Mouse (Mus musculus): Measurements from ENCODE around the gene Dph1. TPM values are rescaled to one million over a fixed set of nuclear protein-coding genes. Genes with fewer than 3 reads are reported as not detected.

The Dph1 gene
- polyA plus RNA-seq, 1 experiment, result 25.7 TPM

DNA sequence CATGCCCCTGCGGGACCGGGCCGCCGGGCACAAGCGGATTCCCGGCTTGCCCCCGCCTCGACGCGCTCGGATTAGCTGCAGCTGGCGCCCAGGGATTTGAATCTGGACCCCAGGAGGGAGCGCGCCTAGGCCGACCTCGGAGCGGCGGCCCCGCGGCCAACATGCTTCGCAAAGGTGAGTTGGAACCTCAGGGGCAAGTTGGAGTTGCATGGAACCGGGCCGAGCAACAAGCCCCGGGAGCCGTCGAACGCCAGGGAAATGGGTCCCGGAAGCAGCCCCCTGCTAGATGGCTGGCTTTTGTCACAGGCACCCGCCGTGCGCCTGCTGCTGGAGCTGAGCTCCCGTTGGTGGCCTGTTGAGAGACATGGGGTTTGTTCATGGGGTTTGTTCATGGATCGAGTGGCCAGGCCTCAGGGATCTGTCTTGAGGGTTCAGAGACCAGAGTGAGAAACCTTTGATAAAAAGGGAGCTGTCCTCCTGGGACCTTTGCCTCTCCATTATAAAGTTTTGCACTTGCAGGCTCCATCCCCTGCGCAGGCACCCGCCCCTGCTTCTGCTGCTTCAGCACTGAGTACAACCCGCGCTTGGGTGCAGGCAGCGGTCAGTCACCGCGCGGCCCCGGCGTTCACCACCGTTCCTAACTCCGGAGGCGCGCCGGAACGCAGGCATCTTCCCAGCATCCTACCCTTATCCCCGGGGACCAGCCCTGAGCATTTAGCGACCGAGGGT, 3.2 kb upstream of the Dph1 start:
- under 1% methylated on average over 52 of the region's 52 CpGs for WGBS
- TF ChIP-seq CTCF (IDR thresholded peaks at IDR 0.05; ENCODE audit: insufficient read depth, low read length) (no peak), POLR2A (IDR thresholded peaks at IDR 0.05; ENCODE audit: borderline replicate concordance, extremely low read depth, low read depth, low read length) (no peak)
- H3K4me1 ChIP-seq (ENCODE audit: control insufficient read depth, insufficient read depth, low read length), result peaks cover 4% of the 10 kb centered on the region; the same call in 1 of the 2 replicates
- H3K4me3 ChIP-seq (replicated peaks; ENCODE audit: extremely low read depth, low read depth, low read length), result peak overlapping the region; percentile 52
- peak; percentile 42 for DNase-seq

DNA sequence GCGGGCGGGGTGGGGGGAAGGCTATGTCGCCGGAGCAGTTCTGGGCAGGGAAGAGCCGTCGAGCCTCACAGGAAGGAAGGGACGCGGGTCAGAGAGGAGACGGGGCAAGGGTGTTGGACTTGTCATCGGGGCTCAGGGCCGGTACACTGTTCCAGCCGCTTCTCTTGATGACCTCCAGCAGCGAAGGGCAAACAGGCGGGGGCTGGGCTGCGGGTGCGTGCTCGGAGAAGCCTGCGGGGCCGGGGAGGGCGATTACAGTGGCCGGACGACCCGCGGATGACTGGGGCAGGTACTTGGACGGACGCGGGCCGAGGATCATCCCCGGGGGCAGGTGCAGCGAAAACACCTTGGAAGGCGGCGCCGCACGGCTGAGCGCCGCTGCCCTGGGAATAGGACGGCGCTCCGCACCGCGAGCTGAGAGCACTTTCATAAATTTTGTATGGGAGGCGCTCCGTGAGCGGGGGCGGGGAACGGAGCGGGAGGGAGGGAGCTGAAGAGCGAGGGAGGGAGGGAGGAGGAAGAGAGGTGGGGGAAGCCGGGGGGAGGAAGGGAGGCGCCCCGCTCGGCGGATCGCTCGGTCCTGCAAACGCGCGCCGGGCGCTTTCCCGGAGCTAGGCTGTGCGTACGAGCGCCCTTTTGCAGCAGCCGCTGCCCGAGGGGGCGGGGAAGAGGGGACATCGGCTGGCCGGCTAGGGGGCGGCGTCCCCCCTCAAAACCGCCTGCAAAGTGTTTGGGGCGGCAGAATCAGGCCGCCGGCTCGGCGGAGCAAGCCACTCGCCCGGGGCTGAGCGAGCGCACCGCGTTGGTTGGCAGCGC, 2.4 kb upstream of the Dph1 start, which contains the start of gene Rtn4rl1:
Gene Rtn4rl1 (plus strand): TSS at position 528 of the 816 bp plus-strand sequence.
- DNase-seq, result peak; percentile 70
- under 1% methylated on average over 74 of the region's 84 CpGs for WGBS
- Histone ChIP-seq H3K4me3 (replicated peaks; ENCODE audit: extremely low read depth, low read depth, low read length) (peak within 1 kb of the TSS; percentile 52), H3K4me1 (ENCODE audit: control insufficient read depth, insufficient read depth, low read length) (peaks cover 4% of the 10 kb centered on the region; the same call in 1 of the 2 replicates)
- TF ChIP-seq POLR2A (IDR thresholded peaks at IDR 0.05; ENCODE audit: borderline replicate concordance, extremely low read depth, low read depth, low read length), result no peak; the same call in 1 of the 2 replicates
- TF ChIP-seq CTCF (IDR thresholded peaks at IDR 0.05; ENCODE audit: insufficient read depth, low read length), result no peak

DNA sequence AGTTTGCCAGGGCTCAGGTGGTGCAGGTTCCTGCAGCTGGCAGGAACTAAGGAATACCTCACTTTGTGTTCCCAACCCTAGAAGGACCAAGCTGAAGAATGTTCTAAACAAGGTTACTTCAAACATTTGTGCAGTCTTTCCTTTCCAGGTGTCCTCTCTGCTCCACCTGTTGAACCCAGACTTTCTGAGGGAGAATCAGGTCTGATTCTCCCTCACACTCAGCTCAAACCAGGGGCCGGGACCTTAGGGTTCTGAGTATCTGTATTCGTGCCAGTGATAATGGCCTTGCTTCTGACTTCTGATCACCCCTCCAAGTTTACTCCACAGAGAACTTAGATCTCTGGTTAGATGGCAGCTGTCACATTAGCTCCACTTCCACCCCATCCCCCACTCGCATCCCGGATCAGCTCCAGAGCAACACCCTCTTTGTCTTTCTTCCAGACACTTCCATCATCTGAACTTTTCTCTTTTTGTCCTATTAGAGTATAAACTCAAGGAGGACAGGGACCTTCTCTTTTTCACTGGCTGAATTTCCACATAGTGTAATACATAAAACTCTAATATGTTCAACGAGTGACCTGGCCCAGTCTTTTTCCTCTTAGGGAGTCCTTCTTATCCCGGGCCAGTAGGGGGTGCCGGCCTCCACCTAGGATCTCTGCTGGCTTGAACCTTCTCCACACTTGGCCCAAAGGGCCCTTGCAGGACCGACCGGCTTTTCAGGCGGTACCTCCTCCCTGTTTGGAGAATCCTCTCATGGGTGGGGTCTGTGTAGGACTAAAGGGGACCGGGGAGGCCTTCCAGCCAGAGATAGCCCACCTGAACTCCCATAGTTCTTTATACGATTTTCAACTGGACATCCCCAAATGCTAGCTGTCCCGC, 1.5 kb upstream of the Dph1 start:
- 25% methylated on average over 13 of the region's 13 CpGs for WGBS
- DNase-seq, result peak; percentile 71
- no peak overlapping the region for H3K4me3 ChIP-seq (replicated peaks; ENCODE audit: extremely low read depth, low read depth, low read length)
- peaks cover 4% of the 10 kb centered on the region; the same call in 1 of the 2 replicates for H3K4me1 ChIP-seq (ENCODE audit: control insufficient read depth, insufficient read depth, low read length)
- TF ChIP-seq POLR2A (IDR thresholded peaks at IDR 0.05; ENCODE audit: borderline replicate concordance, extremely low read depth, low read depth, low read length) (no peak), CTCF (IDR thresholded peaks at IDR 0.05; ENCODE audit: insufficient read depth, low read length) (peak; percentile 70)

DNA sequence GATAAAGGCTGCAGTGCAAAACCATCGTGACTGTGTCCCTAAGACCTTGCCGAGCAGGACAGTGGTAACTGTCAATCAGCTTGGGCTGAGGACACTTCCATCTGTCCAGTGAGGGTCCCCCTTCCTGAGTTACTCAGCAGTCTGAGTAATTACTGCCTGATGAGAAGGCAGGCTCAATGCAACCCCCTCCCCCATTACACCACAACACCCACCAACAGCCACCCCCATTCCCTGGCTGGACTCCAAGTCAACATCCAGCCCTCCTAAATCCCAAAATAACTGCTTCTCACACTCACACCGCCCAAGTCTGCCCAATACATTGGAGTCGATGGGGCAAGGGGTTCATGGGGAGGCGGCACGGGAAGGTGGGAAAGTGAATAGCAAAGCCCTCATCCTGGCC, 800 bp upstream of the Dph1 start:
- WGBS, result 62% methylated on average over 6 of the region's 6 CpGs
- no peak for DNase-seq
- TF ChIP-seq POLR2A (IDR thresholded peaks at IDR 0.05; ENCODE audit: borderline replicate concordance, extremely low read depth, low read depth, low read length), result no peak
- TF ChIP-seq CTCF (IDR thresholded peaks at IDR 0.05; ENCODE audit: insufficient read depth, low read length), result no peak

DNA sequence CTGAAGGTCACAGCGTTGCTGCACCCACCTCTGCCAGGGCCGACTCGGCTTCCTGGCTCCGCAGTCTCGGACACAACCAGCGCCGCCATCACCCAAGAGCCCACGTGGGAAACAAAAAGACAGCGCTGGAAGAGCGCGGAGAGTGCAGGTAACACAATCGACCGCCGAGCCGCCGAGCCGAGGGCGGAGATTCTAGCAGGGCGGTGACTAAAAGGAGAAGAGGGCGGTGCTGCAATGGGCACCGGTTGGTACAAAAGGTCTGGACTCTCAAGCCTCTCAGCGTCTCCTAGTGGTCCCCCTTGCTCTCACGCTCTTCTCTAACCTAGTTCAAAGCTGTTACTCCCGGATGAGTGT, 693 bp downstream of the Dph1 start:
- peak; percentile 72 for DNase-seq
- Histone ChIP-seq H3K4me1 (ENCODE audit: control insufficient read depth, insufficient read depth, low read length) (peaks cover 4% of the 10 kb centered on the region; the same call in 1 of the 2 replicates), H3K4me3 (replicated peaks; ENCODE audit: extremely low read depth, low read depth, low read length) (peak overlapping the region; percentile 82)
- 1% methylated on average over 24 of the region's 24 CpGs for WGBS
- TF ChIP-seq CTCF (IDR thresholded peaks at IDR 0.05; ENCODE audit: insufficient read depth, low read length) (peak; percentile 12; the same call in 1 of the 2 replicates), POLR2A (IDR thresholded peaks at IDR 0.05; ENCODE audit: borderline replicate concordance, extremely low read depth, low read depth, low read length) (peak; percentile 52; the same call in 1 of the 2 replicates)

More for the DNA sequence above, 800 bp upstream of the Dph1 start:
- H3K4me3 ChIP-seq (replicated peaks; ENCODE audit: extremely low read depth, low read depth, low read length), result no peak overlapping the region
- peaks cover 4% of the 10 kb centered on the region; the same call in 1 of the 2 replicates for H3K4me1 ChIP-seq (ENCODE audit: control insufficient read depth, insufficient read depth, low read length)

DNA sequence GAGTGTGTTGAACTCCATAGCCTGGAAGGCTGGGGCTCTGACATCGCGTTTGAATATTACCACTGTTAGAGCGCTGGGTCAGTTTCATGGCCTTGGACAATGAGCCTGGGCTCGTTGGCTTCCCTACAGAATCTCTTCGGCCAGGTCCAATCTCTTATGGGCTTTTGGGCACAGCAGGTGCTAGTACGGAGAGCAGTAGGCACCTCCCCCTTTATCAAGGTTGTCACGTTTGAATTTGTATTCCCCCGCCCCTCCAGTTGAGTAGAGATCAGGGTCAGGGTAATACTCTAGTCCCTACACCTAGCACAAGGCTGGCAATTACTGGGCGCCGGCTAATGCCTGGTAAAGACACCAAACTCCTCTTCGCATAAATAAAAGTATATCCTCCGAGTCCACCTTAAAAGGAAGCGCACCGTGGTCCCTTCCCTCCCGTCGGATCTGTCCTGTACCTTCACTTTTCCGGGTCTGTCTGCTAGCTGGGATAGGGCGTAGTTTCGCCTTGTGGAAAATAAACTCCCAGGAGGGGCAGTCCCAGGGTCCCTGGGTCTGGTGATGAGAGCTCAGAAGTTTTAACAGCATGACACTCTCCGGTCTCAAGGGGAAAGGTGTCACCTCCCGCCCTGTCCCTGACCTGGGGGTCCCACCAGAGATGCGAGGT, 1.2 kb downstream of the Dph1 start:
- WGBS, result 2% methylated on average over 22 of the region's 22 CpGs
- TF ChIP-seq CTCF (IDR thresholded peaks at IDR 0.05; ENCODE audit: insufficient read depth, low read length), result no peak
- peak overlapping the region; percentile 82 for H3K4me3 ChIP-seq (replicated peaks; ENCODE audit: extremely low read depth, low read depth, low read length)
- peaks cover 4% of the 10 kb centered on the region; the same call in 1 of the 2 replicates for H3K4me1 ChIP-seq (ENCODE audit: control insufficient read depth, insufficient read depth, low read length)
- DNase-seq, result no peak

DNA sequence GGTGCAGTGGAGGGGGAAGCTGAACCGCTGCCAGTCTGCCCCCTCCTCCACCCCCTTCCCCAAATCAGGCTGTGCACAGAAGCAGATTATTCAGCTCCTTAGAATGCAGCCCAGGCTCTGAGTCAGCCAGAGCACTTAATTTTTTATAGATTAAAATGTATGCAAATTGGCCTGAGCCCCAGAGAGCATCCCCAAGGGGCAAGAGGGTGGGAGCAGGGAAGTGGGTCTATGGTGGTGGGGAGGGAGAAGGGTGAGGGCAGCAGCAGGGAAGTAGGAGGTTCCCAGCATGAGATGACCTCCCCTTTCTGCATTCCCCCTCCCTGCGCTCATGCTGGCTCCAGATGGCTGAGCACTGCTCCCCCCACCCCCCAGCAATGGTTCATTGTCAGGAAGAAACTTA, 6.1 kb downstream of the Dph1 start:
- WGBS, result 76% methylated on average over 2 of the region's 2 CpGs
- H3K4me3 ChIP-seq (replicated peaks; ENCODE audit: extremely low read depth, low read depth, low read length), result no peak overlapping the region
- no peaks in the 10 kb centered on the region for H3K4me1 ChIP-seq (ENCODE audit: control insufficient read depth, insufficient read depth, low read length)
- DNase-seq, result no peak
- TF ChIP-seq POLR2A (IDR thresholded peaks at IDR 0.05; ENCODE audit: borderline replicate concordance, extremely low read depth, low read depth, low read length), result no peak
- no peak for TF ChIP-seq CTCF (IDR thresholded peaks at IDR 0.05; ENCODE audit: insufficient read depth, low read length)

DNA sequence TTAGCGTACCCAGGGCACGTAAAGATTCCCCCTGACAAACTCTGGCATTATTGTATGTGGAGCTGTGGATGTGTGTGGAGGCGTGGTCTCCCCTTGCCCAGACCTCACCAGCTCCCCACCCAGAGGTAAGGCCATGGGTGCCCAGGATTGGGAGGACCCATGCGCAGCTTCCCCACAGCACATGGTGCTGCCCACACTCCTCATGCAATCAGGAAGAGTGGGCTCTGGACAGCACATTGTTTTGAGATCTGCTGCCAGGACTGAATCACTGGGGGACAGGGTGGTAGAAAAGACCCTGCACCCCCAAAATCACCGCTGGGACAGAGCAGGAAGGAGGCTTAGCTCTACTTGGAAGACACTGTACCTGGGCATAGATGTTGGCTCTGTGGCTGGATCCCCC, 6.5 kb downstream of the Dph1 start:
- DNase-seq, result no peak
- no peak overlapping the region for H3K4me3 ChIP-seq (replicated peaks; ENCODE audit: extremely low read depth, low read depth, low read length)
- H3K4me1 ChIP-seq (ENCODE audit: control insufficient read depth, insufficient read depth, low read length), result no peaks in the 10 kb centered on the region
- 91% methylated on average over 5 of the region's 5 CpGs for WGBS
- TF ChIP-seq CTCF (IDR thresholded peaks at IDR 0.05; ENCODE audit: insufficient read depth, low read length) (no peak), POLR2A (IDR thresholded peaks at IDR 0.05; ENCODE audit: borderline replicate concordance, extremely low read depth, low read depth, low read length) (no peak)
